Mouse (Mus musculus) cerebellum, postnatal 4 days (tissue): ENCODE results near the gene Smbd1.

Experiments used
- DNase-seq, 2 experiments: peaks; one replicate each; pipeline ENCODE4 v3.0.0; 2022; ENCODE audit warnings: low spot score in 2 of 2, mixed read lengths in 1 of 2

Gene Smbd1

DNA sequence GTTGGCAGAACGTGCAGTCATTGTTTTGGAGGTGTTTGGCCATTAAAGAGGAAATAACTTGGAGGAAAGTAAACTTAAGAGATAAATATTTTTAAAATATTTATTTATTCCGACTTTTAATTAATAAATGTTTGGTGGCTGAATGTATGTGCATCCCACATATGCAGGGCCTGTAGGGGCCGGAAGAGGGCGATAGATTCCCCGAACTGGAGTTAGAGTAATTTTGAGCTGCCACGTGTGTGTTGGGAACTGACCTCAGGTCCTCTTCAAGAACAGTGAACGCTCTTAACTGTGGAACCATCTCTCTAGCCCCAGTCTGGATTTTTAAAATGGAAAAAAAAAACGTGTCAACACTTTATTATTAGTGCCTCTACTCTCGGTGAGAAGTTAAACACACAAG lies 3.1 kb upstream of the Smbd1 start:
- DNase-seq: no peak

DNA sequence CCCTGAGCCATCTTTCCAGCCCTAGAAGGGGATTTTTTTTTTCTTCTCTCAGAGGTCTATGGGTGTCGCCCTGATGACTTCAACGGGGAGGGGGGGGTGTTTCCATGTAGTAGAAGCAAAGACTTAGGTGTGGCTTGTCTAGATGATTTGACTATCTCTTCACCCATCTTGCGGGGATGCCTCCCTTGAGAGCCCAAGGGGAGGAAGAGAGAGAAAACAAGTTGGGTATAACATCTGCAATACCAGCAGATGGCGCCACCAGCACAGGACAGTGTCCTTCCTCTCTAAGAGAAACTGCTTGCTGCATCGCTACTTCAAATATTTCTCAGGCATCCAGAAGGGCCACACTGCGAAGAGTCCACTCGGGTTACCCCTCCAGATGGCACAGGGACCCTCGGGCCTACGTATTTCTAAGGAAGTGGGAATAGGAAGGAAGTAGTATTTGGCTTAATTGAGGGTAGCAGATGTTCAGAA lies 2.6 kb upstream of the Smbd1 start:
- DNase-seq: peak; percentile 69 to 82

DNA sequence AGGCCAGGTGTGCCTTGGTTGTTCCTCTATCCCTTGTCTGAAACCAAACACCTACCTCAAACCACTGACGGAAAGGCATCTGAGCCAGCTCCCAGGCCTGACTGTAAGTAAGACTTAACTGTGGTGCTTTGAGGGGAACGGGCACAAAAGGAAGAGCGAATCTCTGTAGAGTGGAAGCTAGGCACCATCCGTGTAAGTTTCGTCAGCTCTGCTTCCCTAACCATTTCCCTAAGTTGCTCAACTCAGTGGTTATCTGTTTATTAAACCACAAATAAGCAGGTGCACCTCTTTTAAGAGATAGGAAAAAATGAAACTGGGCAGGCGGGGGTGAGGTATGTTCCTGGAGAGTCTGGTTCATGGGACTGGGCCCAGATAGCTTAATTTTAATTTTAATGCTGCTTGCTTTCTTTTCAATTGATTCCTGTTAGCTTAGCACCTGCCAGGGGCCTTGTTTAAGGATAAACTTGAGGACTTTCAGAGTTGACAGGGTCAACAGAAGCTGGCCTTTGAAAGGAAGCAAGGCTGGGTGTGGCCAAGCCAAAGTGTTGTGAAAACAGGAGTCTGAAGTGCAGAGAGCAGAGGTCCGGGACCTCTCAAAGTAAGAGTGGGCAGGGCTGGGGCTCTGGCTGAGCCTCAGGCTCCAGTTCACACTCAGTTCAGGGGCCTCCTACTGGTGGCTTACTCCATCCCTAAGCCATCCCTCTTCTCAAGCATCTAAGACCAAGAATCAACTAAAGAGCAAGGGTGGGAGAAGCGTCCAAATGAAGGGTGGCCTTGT lies 2.7 kb downstream of the Smbd1 start:
- no peak for DNase-seq

DNA sequence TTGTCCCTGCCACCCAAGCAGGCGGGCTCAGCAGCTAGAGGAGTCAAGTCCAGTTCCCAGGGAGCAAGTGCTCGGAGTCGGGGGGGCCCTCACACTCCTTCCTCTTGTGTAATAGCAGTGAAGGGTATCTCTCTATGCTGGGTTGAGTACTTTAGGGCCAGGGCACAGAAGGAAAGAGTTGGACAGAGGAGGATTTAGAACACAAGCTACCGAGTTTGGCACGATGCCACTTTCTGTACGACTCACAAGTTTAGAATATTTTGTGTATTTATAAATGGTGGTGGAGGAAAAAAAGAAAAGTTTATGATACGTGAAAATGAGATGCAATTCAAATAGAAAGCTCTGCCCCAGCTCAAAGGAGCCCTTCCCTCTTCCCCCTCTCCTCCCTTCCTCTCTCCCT lies 5.1 kb downstream of the Smbd1 start:
- DNase-seq: no peak

DNA sequence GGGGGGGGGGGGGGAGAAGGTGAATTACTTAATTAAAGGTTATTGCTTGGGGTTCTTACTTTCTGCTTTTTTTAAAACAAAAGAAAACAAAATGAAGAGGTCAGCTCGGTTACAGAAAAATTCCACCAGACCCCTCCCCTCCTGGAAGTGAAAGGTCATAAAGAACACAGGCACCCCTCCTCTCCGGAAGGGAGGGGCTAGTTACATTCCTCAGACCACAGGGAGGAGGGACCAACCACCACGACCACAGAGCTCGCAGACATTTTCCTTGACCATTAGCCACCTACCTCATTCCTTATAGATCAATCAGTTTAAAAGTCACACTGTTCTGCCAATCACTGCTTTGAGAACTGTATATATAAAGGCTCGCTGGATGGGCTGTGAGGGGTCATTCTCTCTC lies 6.4 kb downstream of the Smbd1 start:
- DNase-seq: no peak

DNA sequence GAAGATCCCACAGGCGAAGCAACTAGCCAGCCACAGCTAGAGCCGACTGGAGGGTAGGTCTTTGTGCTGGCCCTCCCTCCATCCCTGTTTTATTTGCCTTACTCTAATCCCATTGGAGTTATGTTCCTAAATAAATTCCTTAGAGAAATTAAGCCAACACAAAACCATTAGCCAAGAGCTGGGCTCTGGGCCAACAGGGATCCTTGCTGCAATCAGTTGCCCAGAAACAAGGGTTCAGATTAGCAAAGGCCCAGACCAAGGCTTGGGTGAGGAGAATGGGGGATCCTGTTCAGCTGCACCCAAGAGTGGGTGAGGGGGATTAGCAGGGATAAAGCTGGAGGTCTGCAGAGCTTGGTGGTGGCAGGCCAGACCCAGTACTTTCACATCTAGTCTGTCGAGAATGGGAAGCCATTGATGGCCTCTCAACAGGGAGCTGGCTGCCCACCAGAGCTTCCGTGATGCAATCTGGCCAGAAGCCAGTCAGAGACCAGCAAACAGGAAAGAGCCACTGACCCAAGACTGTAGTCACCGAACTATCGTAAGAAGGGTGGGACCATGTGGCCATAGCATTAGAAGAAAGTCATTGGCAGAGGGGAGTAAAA lies 6.9 kb downstream of the Smbd1 start:
- peak; percentile 44 to 80 for DNase-seq

DNA sequence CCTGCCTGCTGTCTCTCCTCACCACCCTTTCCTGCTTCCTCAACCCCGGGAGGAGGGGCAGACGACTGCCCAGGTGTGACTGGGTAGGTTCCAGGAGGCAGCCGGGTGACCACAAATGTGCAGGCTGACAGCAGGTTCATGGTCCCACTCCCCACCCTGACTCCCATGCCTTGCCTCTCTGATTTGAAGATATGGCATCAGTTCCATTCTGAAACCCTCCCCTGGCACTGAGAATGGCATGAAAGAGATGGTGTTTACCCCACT lies 12.9 kb downstream of the Smbd1 start, which contains the start of gene Muc20:
TSS of gene Muc20 (minus strand) at position 10 of the 264 bp plus-strand sequence.
- no peak for DNase-seq

DNA sequence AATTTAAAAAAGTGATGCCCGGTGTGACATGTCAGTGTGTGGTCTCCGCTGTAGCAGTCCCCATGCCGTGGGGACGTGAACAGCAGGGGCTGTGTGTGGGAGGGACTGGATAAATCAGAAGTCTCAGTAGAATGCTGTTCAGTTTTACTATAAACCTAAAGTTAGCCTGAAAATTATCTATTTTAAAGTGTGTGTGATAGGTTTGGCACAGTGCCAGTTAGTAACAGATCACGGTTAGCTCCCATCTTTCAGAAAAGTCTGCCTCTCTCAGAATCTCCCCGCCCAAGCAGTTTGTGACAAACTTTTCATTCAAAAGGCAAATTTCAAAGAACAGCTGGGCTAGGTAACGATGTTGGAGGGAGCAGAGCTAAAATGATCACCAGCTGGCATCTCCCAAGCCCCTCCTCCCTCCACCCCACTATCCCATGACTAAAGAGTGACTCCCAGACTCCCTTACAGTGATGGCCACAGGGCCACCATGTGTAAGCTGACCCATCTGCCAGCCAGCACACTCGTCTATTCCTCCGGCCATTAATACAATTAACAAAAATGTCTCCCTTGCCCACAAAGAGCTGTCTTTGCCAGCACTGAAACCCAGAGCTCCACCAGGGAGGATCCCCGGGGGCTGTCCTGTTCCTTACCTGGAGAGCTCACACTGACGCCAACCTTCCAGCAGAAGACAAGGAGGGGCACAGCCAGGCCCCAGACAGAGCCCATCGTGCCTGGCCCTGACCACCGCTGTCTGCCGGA lies 13.4 kb downstream of the Smbd1 start:
- no peak for DNase-seq

DNA sequence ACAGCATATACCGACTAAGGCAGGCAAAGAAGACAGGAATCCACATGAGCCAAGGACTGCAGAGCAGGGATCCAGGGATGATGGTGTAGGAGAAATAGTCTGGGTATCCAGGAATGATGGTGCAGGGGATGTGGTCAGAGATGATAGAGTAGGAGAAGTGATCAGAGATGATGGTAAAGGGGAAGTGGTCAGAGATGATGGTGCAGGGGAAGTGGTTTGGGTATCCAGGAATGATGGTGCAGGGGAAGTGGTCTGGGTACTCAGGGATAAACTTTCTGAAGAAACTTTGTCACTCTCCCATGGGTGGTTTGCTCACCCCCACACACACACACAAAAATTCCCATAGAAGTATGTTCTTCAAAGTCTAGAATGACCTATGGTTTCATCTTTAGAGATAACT lies 15.1 kb downstream of the Smbd1 start:
- no peak for DNase-seq

DNA sequence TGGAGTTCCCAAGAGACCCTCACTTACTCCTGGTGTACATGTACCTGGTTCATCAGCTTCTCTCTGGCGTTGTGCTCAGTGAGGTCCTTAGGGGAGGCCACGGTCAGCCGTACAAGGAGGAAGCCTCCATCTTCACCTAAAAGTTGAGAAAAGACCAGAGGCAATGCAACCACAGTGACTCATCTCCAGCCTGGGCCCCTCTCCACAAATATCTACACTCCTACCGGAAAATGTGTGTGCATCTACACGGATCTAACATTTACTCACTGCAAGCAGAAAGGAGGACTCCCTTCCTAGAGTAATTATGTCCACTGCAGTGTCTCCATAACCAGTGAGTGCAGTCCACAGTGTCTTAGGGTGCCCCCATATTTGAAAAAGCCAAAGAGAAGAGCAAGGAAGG lies 20.2 kb downstream of the Smbd1 start:
- DNase-seq: no peak

DNA sequence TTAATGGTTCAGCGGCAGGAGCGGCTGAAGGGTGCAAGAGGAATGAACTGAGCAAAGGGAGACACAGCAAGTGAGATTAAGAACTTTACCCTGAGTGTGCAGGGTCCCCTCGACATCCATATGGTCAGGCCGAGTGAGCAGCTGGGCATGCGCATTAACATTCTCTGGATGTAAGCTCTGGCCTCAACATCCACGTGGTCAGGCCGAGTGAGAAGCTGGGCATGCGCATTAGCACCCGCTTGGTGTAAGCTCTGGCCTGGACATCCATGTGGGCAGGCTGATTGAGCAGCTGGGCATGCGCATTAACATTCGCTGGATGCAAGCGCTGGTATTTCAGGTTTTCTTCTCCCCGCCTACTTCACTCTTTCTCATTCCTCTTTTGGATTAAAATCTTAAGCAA lies 25.4 kb downstream of the Smbd1 start:
- peak in 1 of 2 experiments; percentile 16 for DNase-seq

DNA sequence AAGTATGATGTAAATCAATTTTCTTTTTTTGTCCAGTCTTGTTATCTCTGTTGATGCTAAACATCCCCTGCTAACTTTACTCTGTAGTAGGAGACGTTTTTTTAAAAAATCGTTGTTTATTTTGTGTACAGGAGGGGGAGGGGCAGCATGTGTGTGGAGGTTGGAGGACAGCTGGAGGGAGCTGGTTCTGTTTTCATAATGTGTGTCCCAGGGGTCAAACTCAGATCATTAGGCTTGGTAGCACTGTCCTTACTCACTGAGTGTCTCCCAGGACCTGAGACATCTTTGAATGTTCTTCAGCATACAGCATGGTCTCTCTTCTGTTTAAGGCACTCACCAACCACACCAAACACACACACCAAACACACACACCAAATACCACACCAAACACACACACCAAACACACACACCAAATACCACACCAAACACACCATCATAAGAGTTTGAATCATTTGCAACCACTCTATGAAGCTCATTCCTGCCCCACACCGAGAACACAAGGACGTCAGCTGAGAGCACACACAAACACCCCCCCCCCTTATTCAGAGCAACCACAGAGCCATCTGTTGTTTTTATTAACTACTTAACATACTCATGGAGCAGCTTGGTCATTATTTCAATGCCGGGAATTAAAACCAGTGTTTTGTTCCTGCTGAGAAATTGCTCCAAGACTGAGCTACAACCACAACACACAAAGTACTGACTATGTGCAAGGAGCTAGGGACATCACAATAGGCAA lies 26.8 kb downstream of the Smbd1 start:
- DNase-seq: no peak

DNA sequence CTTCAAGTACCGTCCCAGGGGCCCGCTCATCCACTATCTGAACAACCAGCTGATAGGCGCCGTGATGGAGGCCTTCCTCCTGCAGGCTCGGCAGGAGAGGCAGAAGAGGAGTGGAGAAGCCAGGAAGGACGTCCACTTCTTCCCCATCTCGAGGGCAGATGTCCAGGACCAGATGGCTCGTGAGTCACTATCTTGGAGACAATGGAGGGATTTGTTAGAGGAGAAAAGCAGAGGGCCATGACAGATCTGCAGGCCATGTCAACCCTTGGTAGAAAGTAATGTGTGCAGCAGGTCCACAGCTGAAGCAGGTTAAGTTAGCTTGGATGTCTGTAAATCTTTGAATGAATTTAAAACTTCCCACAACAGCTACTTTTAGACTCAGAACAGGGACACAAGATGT lies 31.3 kb downstream of the Smbd1 start:
- no peak for DNase-seq

DNA sequence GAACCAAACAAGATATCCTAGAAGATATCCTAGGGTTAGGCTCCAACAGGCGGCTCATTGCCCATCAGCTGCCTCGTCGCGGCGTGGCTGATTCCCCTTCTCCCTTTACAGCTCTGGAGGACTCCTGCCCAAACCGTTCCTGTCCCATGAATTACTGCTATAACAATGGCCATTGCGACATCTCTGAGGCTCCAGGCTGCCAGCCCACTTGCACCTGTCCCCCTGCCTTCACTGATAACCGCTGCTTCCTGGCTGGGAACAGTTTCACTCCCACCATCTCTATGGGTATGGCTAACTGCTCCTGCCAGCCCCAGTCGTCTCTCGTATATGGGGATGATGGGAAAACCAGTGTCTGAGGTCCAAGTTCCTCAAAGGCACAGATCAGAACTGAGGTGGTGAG lies 33.6 kb downstream of the Smbd1 start:
- no peak for DNase-seq

DNA sequence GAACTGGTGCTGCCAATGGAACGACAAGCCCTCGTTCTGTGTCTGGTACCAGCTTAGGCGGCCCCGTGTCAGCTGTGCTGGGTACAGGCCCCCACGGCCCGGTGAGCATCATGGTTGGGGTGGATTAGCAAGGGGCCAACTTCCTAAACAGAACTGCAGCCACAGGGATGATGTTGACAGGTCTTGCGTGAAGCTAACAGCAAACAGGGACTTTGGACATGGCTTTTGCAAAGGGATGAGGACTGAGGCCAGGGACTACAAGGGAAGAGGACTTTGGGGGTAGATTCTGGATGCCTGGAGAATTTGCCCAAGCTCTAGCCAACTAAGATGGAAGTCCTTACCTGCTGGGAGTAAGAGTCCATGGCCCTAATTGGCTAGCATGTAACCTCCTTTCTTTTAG lies 43.4 kb downstream of the Smbd1 start:
- DNase-seq: no peak

DNA sequence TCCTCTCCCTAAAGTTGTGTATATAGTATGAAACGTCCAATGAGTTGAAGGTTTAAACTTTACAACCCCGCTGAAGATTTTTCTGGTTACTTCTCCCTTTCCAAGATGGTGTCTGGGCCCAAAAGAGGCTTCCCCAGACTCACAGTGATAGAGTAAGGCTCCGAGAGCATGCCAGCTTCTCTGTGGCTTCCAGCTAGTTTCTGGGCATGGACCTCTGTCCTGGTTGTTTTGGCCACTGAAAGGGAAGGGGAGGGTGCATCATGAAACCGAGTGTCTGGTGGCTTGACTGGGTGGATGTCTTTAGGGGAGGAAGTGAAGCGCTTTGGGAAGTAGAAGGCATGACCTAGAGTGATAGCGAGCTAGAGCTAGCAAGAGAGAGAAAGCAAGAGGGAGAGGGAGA lies 45.3 kb downstream of the Smbd1 start:
- no peak for DNase-seq

DNA sequence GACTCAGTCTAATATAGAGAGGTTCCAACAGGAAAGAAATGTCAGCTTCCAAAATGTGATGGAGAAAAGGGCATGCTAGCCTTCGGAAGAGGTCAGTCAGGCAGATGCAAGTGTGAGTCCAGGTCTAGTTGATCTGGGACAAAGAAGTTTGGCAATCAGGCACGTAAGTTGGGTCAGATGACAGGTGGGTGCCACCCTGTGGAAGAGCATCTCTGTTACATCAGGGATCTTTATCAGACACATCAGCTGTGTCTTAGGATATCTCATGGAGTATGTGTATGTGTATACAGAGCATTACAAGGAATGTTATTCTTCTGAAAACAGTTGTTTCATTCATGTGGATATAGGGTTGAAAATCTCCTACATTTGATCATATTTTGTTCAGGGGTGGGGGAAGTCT lies 45.7 kb downstream of the Smbd1 start:
- DNase-seq: no peak
